Mouse (Mus musculus) embryonic facial prominence, embryonic 11.5 days (tissue): ENCODE measurements around the gene Kl. TPM values are rescaled to one million over a fixed set of nuclear protein-coding genes. Genes with fewer than 3 reads are reported as not detected.

ENCODE experiments used
- ATAC-seq: fragments of 200-750 bp; cut with Nextera tagmentation; replicated peaks from 2 replicates; pipeline ENCODE4 v1.8.0; 2017; ENCODE audit warnings: low read depth; ENCODE audit not compliant: insufficient number of reproducible peaks, low FRiP score, low TSS enrichment
- DNase-seq: peaks from one replicate; pipeline ENCODE4 v3.0.0-alpha.2; 2015; ENCODE audit warnings: low spot score
- H3K27ac ChIP-seq: fragments of 300-500 bp; sonication (generic); replicated peaks from 2 replicates; pipeline ENCODE4 v1.5.1; 2014; ENCODE audit warnings: mild to moderate bottlenecking, low read depth, low read length, control low read depth
- H3K27me3 ChIP-seq: fragments of 300-500 bp; sonication (generic); 2 replicates; pipeline ENCODE4 v1.6.1; 2014; ENCODE audit warnings: mild to moderate bottlenecking, low read length, moderate library complexity, mixed read lengths; ENCODE audit not compliant: control insufficient read depth, insufficient read depth
- H3K36me3 ChIP-seq: fragments of 300-500 bp; sonication (generic); replicated peaks from 2 replicates; pipeline ENCODE4 v1.6.1; 2014; ENCODE audit warnings: low read depth, mild to moderate bottlenecking, low read length, moderate library complexity, mixed read lengths; ENCODE audit not compliant: control insufficient read depth, insufficient read depth
- H3K4me1 ChIP-seq: fragments of 300-500 bp; sonication (generic); 2 replicates; pipeline ENCODE4 v1.6.1; 2014; ENCODE audit warnings: low read length, mixed read lengths; ENCODE audit not compliant: control insufficient read depth, insufficient read depth
- H3K4me2 ChIP-seq: fragments of 300-500 bp; sonication (generic); 2 replicates; pipeline ENCODE4 v1.6.1; 2014; ENCODE audit warnings: low read depth, mild to moderate bottlenecking, control low read depth, low read length, moderate library complexity
- H3K4me3 ChIP-seq: fragments of 300-500 bp; sonication (generic); 2 replicates; pipeline ENCODE4 v1.5.1; 2014; ENCODE audit warnings: low read depth, low read length, control low read depth
- H3K9ac ChIP-seq: fragments of 300-500 bp; sonication (generic); replicated peaks from 2 replicates; pipeline ENCODE4 v1.6.1; 2014; ENCODE audit warnings: mild to moderate bottlenecking, control low read depth, low read length
- H3K9me3 ChIP-seq: fragments of 300-500 bp; sonication (generic); replicated peaks from 2 replicates; pipeline ENCODE4 v1.6.1; 2016; ENCODE audit warnings: mild to moderate bottlenecking, low read length, inconsistent platforms, mixed read lengths; ENCODE audit not compliant: control insufficient read depth
- WGBS: fragments of 180-500 bp; shearing (Covaris S2); extraction: QIAGEN DNeasy Blood & Tissue Kit; methylation state at CpG from one replicate; pipeline ENCODE4 v1.1.7; 2014; 5-methylcytosine and 5-hydroxymethylcytosine counted together
- polyA plus RNA-seq: library from polyadenylated mRNA; unstranded; fragments of >200 nt; fragmentation: Nextera tagmentation; extraction: Ambion mirVana; gene quantifications from 2 replicates; pipeline ENCODE4 v1.2.1, GENCODE M21; 2014

Kl gene
- polyA plus RNA-seq, 1 experiment from 2014 or later, result not detected

DNA sequence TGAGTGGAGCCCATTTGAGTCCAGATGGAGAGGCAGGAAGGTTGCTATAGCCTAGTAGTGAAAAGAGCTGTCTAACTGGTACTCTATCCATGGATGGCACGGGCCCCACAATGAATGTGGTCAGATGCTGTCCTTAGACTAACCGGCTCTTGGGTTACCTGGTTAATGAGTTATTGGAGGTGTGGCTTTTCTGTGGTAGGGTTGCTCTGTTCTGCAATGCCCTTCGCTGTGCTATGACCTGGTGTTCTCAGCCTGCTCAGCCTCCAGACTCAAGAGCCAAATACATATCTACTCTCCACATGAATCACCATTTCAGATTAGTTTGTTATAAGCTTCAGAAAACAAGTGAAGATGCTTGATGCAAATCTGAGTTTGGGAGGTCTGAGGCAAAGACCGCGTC lies 90.5 kb downstream of the Kl start:
- no peak for ATAC-seq
- H3K4me1 ChIP-seq, result no peaks in the 10 kb centered on the region
- no peak overlapping the region for H3K9ac ChIP-seq
- 94% methylated on average over 5 of the region's 5 CpGs for WGBS
- H3K36me3 ChIP-seq, result no peaks in the 10 kb centered on the region
- no peaks in the 10 kb centered on the region for H3K9me3 ChIP-seq
- DNase-seq, result no peak
- H3K27ac ChIP-seq, result no peak overlapping the region
- no peak overlapping the region for H3K4me2 ChIP-seq
- H3K4me3 ChIP-seq, result no peak overlapping the region
- no peaks in the 10 kb centered on the region for H3K27me3 ChIP-seq
